Mouse (Mus musculus): ENCODE results near the gene Anapc7. TPM values are rescaled to one million over a fixed set of nuclear protein-coding genes. Genes with fewer than 3 reads are reported as not detected.
"Not testable (repeated sequence)": the region's sequence is repeated elsewhere in the genome, so short reads cannot be mapped to it uniquely, and the experiment has no call there.

Anapc7 gene
- total RNA-seq, 2 experiments from 2014 or later: 32.7 to 33.2 TPM

DNA sequence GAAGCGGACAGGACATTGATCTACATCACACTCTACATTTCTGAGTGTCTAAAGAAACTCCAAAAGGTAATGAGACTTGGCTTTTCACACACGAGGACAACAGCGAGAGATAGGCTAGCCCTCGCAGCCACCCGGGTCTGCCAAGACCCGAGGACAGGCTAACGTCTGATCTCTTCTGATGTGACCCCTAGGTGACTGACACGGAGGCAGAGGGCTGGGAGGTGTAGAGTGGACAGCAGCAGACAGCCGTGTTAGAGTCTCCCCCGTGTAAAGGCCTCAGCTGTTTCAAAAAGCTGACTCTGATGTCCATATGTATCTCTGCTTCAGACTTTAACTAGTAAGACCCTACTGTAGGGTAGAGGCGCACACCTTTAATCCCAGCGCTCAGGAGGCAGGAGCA is 18.1 kb upstream of the Anapc7 start:
- DNase-seq (ENCODE audit: low spot score in 2 of 2): no peak

DNA sequence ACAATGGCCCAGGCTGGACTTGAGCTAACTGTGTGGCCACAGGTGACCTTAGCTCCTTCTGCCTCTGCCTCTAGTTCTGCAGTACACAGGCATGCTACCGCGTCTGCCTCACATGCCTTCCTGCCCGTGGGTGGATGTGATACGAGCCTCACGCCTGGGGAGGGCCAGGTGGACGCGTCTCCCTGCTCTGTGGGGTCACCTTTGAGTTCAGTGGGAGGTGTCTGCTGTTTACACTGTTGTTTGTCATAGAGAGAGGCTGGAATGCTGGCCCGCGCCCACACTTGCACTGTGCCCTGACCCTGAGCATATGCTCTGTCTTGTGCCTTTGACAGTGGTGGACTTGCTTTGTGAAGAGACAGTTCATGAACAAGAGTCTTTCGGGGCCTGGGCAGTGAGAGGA is 16.0 kb upstream of the Anapc7 start:
- no peak for DNase-seq (ENCODE audit: low spot score in 2 of 2)

DNA sequence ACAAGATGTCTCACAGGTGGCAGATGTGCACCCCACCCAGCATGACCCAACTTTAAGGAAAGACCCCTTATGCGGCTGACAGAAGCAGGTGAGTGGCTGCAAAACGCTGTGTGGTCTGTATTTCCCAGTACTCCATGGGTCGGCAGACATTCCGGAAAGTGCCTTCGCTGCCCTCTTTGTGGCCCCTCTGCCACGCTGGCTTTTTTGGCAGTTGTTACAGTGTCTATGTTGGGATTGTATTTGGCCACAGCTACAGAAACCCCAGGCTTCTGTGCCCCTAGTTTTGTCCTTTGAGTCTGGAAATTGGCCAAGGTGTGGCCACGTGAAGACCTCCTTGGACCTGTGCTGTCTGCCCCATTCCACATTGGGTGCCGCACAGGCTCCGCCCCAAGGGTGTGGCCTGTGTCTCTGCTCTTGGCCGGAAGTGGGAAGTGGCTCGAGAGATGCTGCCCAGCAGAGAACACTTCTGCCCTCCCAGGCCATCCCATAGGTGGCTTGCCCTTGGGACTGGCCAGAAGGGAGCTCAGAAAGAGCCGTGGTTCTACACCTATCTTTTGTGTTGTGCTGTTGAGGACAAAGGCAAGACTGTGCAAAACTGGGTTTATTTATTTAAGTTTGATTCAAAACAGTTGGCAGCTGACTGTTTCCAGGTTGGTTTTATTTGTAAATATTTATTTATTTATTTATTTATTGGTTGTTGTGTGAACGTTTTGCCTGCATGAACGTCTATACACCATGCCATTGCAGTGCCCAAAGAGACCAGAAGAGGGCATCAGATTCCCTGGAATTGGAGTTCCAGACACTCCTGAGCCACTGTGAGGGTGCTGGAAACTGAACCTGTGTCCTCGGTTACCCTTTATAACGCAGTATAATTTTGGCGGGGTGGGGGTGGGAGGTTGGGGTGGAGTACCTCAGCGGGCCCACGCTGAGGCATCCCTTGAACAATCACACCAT is 11.5 kb upstream of the Anapc7 start:
- DNase-seq (ENCODE audit: low spot score in 2 of 2): no peak

DNA sequence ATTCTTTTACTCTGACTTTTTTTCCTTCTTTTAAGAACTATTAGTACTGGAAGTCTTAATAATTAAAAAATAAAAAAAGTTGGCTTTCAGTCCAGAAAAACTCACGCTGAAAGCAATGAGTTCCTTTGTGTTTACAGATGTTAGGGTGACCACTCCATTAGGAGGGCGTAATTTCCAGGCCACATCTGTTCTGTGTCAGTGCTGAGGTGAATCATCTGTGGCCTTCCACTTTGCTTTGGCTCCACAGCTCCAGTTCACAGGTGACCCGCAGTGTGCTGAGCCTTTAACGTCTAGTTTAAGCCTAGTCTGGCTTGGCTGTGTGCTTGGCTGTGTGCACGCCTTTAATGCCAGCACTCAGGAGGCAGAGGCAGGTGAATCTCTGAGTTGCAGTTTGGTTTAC is 9.6 kb upstream of the Anapc7 start:
- no peak for DNase-seq (ENCODE audit: low spot score in 2 of 2)

DNA sequence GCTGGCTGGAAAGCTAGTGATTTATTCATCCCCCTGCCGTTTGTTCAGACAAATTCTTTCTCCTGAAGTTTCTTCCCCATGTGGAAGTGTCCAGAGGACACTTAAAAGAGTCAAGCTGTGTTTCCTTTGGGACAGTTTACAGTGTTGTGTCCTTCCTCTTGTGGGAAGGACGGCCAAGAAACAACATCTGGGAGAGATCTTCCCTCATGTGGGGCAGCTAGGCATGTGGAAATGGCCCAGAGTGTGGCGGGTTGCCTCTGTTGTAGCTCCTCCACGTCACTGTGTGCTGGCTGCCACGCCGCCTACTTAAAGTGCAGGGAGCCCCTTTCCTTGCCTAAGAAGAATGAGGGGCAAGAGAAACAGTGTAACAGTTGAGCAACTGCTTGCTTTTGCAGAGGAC is 8.7 kb upstream of the Anapc7 start:
- DNase-seq (ENCODE audit: low spot score in 2 of 2): no peak

DNA sequence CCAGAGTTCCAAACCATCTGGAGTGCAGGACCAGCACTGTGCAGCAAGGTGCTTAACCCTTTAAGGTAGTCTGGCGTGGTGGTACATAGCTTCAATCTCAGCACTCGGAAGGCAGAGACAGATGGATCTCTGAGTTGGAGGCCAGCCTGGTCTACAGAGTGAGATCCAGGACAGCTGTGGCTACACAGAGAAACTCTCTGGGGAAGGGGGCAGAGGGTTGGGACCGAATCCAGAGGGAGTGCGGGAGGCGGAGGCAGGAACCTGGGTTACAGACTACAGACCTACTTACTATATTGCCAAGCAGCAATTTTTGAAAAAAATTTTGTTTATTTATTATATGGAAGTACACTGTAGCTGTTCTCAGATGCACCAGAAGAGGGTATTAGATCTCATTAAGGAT is 7.1 kb upstream of the Anapc7 start:
- no peak for DNase-seq (ENCODE audit: low spot score in 2 of 2)

DNA sequence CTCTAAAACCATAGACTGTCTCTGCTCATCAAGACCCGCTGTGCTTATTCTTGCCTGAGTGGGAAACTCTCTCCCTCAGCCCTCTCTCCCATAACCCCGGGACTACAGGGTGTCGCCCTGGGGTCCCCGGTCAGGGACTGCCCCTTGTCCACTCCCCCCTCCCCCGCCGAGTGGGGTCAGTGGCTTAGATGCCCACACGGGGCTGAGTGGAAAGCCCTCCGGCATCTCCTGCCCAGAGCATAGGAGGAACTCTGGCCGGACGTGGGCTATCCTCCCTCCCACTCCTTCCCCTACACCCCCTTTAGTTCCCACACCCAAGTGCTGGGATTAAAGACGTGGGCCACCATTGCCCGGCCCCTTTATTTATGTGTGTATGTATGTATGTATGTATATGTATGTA is 6.0 kb upstream of the Anapc7 start:
- DNase-seq (ENCODE audit: low spot score in 2 of 2): no peak

DNA sequence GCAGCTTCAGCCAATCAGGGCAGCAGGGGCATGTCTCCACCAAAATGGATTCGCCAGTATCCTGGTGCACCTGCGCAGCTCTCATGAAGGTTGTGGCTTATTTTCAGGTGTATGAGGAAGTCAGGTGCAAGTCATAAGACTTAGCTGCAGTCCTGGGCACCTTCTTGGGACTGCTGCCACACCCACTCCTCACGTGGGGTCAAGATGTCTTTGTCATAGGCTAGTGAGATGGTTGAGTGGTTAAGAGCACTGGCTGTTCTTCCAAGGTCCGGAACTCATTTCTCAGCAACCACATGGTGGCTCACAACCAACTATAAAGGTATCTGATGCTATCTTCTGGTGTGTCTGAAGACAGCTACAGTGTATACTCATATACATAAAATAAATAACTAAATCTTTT is 817 bp upstream of the Anapc7 start:
- not testable (repeated sequence) for DNase-seq (ENCODE audit: low spot score in 2 of 2)

DNA sequence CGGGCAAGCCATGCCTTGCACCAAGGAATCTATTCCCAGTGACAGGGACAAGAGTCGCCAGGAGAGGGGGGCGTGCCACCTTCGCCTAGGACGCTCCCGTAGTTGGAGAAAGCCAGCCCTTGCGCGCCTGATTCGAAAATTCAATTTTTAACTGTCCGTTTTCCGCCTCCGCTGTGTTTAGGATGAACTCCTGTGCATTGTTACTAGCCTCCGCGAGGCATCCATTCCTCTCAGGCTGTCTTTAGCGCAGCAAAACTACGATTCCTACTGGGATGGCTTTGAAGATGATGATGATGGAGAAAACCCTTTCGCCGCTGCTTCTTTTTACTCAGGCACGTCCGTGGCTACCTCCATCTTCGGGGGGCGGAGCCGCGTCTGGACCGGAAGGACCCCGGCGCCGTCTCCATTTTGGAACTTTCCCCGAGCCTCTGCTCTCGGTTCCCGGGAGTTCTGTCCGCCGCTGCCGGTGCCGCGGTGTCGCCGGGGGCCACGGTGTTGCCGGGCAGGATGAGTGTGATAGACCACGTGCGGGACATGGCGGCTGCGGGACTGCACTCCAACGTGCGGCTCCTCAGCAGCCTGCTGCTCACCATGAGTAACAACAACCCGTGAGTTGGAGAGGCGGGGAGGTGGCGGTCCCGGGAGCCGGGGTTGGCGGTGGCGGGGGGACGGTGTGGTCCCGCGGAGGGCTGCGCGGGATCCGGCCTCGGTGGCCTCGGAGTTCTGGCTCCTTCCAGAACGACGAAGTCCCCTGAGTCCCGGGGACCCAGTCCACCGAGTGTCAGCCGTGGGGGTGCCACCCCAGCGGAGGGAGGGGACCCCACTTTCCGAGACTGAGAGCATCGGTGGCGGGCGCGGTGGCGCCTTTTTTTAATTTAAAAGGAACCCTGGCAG is 825 bp downstream of the Anapc7 start:
- DNase-seq (ENCODE audit: low spot score in 2 of 2): peak; percentile 92 to 95

DNA sequence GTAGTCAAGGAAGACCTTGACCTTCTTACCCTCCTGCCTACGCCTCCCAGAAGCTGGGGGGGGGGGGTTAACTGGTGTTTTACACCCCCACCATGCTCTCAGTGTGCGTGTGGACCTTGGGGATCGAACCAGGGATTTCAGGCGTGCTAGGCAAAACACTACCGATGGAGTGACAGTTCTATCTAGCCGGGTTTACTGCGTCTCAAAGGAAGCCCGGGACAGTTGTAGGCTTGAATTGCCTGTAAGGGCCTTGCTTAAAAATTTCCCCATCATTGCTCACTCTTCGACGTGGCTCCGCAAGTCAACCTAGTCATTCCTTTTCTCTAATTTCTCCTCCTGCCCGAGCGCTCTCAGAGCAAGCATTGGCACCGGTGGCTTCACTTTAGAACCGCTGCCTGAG is 1.6 kb downstream of the Anapc7 start:
- DNase-seq (ENCODE audit: low spot score in 2 of 2): no peak

DNA sequence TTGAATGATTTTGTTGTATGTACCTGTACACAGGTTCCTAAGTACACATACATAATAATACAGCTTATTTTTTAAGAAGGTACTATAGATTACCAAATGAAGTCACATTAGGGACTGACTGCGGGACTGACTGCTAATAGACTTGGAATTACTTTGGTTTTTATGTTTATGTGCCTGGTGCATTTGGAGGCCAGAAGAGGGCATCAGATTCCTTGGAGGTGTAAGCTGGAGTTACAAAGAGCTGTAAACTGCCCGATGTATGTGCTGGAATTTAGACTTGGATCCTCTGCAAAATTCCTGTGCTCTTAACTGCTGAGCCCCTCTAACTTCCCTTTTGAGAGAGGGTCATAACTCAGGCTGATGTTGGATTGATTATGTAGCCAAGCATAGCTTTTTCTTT is 4.1 kb downstream of the Anapc7 start:
- DNase-seq (ENCODE audit: low spot score in 2 of 2): no peak

DNA sequence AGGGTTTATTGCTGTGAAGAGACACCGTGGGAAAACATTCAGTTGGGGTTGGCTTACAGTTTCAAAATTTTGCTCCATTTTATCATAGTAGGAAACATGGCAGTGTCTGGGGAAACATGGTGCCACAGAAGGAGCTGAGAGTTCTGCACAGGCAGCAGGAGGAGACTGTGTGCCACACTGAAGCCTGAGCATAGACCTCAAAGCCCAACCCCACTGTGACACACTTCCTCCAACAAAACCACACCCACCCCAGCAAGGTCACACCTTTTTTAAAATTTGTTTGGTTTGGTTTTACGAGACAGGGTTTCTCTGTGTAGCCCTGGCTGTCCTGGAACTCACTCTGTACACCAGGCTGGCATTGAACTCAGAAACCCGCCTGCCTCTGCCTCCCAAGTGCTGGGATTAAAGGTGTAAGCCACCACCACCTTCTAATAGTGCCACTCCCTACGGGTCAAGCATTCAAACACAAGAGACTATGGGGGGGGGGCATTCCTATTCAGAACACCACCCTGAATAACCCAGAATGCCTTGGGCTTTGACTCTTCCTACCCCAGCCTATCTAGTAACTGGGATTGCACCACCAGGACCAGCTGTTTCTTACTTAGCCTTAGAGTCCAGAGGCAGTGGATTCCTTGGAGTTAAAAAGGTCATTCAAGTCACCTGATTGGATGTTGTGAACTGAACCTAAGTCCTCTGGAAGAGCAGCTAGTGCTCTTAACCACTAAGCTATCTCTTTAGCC is 8.7 kb downstream of the Anapc7 start:
- no peak for DNase-seq (ENCODE audit: low spot score in 2 of 2)

DNA sequence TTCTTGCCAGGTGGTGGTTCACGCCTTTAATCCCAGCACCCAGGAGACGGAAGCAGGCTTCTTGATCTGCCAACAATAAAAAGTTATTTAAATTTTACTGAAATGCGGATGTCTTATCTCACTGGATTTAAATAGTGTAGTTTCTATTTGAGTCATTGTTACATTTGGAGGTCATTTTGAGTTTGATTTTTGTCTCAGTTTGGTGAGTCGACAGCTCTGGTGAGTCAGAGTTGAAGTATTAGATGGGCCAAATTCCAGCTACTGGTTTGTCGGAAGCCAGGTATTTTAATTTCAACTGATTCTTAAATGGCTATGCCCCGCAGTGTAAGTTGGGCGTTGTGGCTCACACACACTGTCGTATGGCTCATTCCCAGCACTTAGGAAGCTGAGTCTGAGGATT is 9.7 kb downstream of the Anapc7 start:
- no peak for DNase-seq (ENCODE audit: low spot score in 2 of 2)

DNA sequence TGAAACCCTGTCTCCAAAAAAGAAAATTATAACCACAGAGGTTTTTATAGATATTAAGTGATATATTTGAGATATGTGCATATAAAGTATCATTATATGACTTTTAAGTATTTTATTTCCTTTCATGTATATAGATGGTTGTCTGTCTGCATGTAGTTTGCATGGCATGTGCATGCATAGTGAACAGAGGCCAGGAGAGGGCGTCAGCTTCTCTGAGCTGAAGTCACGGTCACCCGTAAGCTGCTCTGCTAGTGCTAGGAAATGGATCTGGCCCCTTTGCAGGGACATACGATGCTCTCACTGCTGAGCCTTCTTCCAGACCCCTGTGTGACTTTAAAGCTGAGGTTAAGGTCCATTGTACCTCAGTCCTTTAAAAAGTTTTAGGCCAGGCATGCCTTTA is 13.0 kb downstream of the Anapc7 start:
- no peak for DNase-seq (ENCODE audit: low spot score in 2 of 2)

DNA sequence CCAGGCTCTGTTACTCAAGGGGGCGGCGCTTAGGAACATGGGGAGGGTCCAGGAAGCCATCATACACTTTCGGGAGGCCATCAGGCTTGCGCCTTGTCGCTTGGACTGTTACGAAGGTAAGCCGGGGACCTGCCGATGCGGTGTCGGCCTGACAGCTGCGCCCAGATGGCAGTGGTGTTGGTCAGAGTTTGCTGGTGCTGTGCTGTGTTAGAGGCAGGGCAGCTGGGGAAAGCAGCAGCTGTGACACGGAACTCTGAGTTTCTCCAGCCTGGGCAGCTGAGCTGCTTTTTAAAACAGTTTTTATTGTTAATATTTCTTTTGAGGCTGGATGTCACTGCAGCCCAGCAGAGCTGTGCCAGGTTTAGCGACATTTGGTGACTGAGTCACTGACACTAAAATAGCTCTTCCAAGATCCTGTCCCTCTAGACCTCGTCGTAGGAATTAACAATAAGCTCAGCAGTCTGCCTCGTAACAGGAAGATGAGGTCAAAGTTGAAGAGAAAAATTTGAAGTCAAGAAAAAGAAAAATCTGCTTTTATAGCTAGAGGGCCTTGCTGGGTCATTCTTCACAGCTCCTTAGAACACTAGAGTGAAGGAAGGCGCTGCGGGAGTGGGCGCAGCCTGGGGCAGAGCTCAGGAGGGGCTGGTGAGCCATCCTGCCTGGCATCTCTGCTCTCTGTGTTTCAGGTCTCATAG is 18.1 kb downstream of the Anapc7 start:
- no peak for DNase-seq (ENCODE audit: low spot score in 2 of 2)

DNA sequence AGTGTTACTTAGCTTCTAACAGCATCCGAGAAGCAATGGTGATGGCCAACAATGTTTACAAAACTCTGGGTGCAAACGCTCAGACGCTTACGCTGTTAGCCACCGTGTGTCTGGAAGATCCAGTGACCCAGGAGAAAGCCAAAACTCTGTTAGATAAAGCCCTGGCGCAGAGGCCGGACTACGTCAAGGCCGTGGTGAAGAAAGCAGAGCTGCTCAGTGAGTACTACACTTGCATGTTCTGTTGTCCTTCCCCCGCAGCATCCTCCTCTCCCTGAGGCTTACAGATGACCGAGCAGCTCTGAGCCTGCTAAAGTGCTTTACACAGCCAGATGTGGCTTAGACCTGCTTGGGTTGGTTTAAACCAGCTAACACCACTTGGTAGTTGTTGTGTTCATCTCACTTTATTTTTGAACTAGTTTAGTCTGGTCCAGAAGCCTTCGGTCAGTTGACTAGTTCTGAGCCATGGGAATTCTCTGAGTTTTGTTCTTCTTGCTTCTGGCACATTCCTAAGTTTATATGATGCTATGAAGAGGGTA is 18.7 kb downstream of the Anapc7 start:
- no peak for DNase-seq (ENCODE audit: low spot score in 2 of 2)

DNA sequence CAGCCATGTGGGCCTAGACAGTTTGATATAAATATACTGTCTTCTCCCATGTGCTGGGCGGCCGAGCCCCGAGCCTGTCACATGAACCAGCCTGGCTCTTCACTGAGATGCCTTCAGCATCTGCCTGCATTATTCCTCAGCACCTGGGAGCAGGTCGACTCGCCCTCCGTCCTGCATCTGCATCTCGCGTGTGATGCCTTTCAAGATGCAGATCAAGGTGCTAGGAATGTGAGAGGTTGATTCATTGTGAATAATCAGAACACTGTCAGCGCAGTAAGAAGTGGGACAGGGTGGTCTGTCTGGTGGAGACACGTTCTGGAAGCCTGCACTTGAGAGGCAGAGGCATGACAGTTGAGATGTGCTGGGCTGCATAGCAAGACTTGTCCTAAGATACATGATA is 23.0 kb downstream of the Anapc7 start:
- no peak for DNase-seq (ENCODE audit: low spot score in 2 of 2)

DNA sequence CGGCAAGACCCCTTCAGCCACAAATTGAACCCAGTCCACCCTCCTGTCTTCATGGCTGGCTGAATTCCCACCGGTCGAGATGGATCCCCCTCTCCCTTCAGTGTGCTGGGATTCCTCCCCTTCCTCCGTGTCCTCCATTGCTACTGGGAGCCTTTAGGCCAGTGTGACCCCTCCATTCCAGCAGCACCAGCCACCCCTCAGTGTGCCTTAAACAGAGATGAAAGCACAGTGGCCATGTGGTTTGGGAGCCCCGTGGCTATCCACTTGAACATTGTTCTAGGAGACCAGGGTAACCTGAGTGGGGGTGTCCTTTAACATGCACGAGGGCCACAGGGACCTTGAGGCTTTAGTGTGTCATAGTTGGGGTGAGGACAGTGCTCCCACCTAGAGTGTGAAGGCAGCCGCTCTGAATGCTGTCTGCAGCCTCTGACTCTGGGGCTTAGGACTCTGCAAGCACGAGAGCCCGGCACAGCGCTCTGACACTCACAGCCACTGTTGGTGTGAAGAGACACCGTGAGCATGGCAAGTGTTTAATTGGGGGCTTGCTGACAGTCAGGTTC is 23.6 kb downstream of the Anapc7 start:
- DNase-seq (ENCODE audit: low spot score in 2 of 2): no peak

DNA sequence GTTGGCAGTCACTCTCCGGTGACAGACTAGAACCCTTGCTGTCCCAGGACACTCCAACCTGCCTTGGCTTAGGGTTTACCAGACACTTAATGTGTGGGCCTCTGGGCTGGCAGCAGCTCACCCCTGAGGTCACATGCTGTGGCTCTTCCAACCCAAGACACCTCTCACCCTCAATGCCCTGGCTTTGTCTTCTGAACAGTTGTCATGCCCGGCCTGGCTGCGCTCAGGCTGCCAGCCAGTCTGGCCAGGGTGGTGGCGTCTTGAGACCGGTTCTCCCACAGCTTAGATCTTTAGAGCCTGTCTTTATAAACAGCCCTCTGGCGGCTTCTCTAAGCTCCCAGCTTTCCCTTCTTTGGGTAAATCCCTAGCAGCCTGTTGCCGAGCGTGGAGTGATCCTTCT is 26.4 kb downstream of the Anapc7 start:
- peak in 1 of 2 experiments; percentile 23 for DNase-seq (ENCODE audit: low spot score in 2 of 2)

DNA sequence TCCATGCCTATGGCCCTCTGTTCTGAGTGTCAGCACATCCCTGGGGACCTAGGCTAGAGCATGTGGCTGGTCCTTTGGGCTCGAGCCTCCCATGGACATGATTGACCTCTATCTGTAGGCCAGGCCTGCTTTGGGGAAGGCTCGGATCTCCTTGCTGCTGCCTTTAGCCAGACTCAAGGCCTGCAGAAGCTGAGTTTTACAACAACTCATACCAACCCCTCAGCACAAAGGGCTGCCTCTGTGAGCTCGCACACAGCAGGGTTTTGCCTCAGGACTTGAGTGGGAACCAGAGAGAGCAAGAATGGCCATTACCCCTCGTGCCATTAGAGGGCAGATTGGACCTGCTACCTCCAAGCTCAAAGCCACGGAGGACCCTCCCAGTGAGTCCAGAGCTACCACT is 27.4 kb downstream of the Anapc7 start:
- DNase-seq (ENCODE audit: low spot score in 2 of 2): no peak

Measured in layer of hippocampus, postnatal 14 days (tissue).